Mouse (Mus musculus) CH12.LX (cell line): ENCODE measurements around the gene Cyth3. TPM values are rescaled to one million over a fixed set of nuclear protein-coding genes. Genes with fewer than 3 reads are reported as not detected.

Experiments used
- DNase-seq: peaks from one replicate; pipeline ENCODE4 v3.0.0-alpha.2; 2013; ENCODE audit errors: extremely low read depth
- H3K27ac ChIP-seq: 2 replicates; pipeline ENCODE4 v1.5.1; 2012; ENCODE audit warnings: low read depth, mild to moderate bottlenecking, control low read depth, moderate library complexity; ENCODE audit not compliant: insufficient read depth
- H3K27me3 ChIP-seq: replicated peaks from 2 replicates; pipeline ENCODE3; 2012; ENCODE audit warnings: inconsistent platforms
- H3K36me3 ChIP-seq, 2 experiments: replicated peaks in 1 of 2; 2 replicates each; pipeline versions ENCODE3 to v1.6.1; 2012; ENCODE audit warnings: inconsistent platforms in 1 of 2, low read length in 1 of 2, mild to moderate bottlenecking in 1 of 2, mixed read lengths in 1 of 2, moderate library complexity in 1 of 2; ENCODE audit not compliant: control insufficient read depth in 1 of 2, insufficient read depth in 1 of 2
- H3K4me1 ChIP-seq, 2 experiments: 2 replicates each; pipeline ENCODE4 v1.6.1; 2012; ENCODE audit warnings: inconsistent platforms in 1 of 2, moderate library complexity in 1 of 2; ENCODE audit not compliant: insufficient read depth in 2 of 2, control insufficient read depth in 1 of 2
- H3K4me2 ChIP-seq: 2 replicates; pipeline ENCODE4 v1.6.1; 2012; ENCODE audit warnings: low read depth, mild to moderate bottlenecking, control low read depth; ENCODE audit not compliant: poor library complexity, insufficient read depth, severe bottlenecking
- H3K4me3 ChIP-seq, 3 experiments: fragments of 150-350 bp in 1 of 3; sonication (generic) in 1 of 3; replicated peaks in 1 of 3; 2 replicates each; pipeline versions ENCODE3 to v1.5.1; 2011 to 2012; ENCODE audit warnings: low read depth in 2 of 3, low read length in 2 of 3, mild to moderate bottlenecking in 2 of 3, moderate library complexity in 2 of 3, control low read depth in 1 of 3, improper control_type of control experiment in 1 of 3, inconsistent platforms in 1 of 3, mixed read lengths in 1 of 3; ENCODE audit not compliant: poor library complexity in 1 of 3
- H3K79me2 ChIP-seq: replicated peaks from 2 replicates; pipeline ENCODE4 v1.6.1; 2012; ENCODE audit warnings: mild to moderate bottlenecking, moderate library complexity; ENCODE audit not compliant: control insufficient read depth, poor library complexity, insufficient read depth, severe bottlenecking; ENCODE audit errors: extremely low read depth
- H3K9ac ChIP-seq: 2 replicates; pipeline ENCODE4 v1.6.1; 2012; ENCODE audit warnings: low read depth, mild to moderate bottlenecking, control low read depth, moderate library complexity; ENCODE audit not compliant: insufficient read depth
- H3K9me3 ChIP-seq: replicated peaks from 2 replicates; pipeline ENCODE3; 2012; ENCODE audit warnings: low read length, inconsistent platforms, mixed read lengths
- BHLHE40 ChIP-seq: IDR thresholded peaks from 2 replicates; pipeline ENCODE4 v1.6.1; 2011; ENCODE audit warnings: mild to moderate bottlenecking, low read depth, low read length, improper control_type of control experiment
- CHD2 ChIP-seq: IDR thresholded peaks from 2 replicates; pipeline ENCODE4 v1.6.1; 2011; ENCODE audit warnings: low read length, improper control_type of control experiment
- CTCF ChIP-seq, 2 experiments: IDR thresholded peaks in 1 of 2; conservative IDR thresholded peaks in 1 of 2; 2 replicates each; pipeline ENCODE4 v1.5.1; 2011 to 2012; ENCODE audit warnings: low read depth in 2 of 2, low read length in 2 of 2, improper control_type of control experiment in 1 of 2, inconsistent platforms in 1 of 2, mild to moderate bottlenecking in 1 of 2, moderate library complexity in 1 of 2
- E2F4 ChIP-seq: IDR thresholded peaks from 2 replicates; pipeline ENCODE4 v1.6.1; 2011; ENCODE audit warnings: low read depth, low read length, improper control_type of control experiment; ENCODE audit not compliant: insufficient replicate concordance
- EP300 ChIP-seq: IDR thresholded peaks from 2 replicates; pipeline ENCODE4 v1.6.1; 2011; ENCODE audit warnings: low read length, improper control_type of control experiment
- ETS1 ChIP-seq: conservative IDR thresholded peaks from 2 replicates; pipeline ENCODE4 v1.6.1; 2012; ENCODE audit warnings: low read depth, mild to moderate bottlenecking, inconsistent platforms, low read length, improper control_type of control experiment, moderate library complexity
- GABPA ChIP-seq: IDR thresholded peaks from 2 replicates; pipeline ENCODE4 v1.6.1; 2012; ENCODE audit warnings: low read depth, low read length, improper control_type of control experiment, inconsistent platforms; ENCODE audit not compliant: insufficient replicate concordance
- HCFC1 ChIP-seq: IDR thresholded peaks from 2 replicates; pipeline ENCODE4 v1.6.1; 2012; ENCODE audit warnings: low read depth, mild to moderate bottlenecking, inconsistent platforms, low read length, improper control_type of control experiment
- JUND ChIP-seq: conservative IDR thresholded peaks from 2 replicates; pipeline ENCODE4 v1.6.1; 2011; ENCODE audit warnings: low read depth, low read length, improper control_type of control experiment
- KAT2A ChIP-seq: IDR thresholded peaks from 2 replicates; pipeline ENCODE4 v1.6.1; 2012; ENCODE audit warnings: low read length, improper control_type of control experiment, inconsistent platforms; ENCODE audit not compliant: insufficient replicate concordance
- MAFK ChIP-seq: IDR thresholded peaks from 2 replicates; pipeline ENCODE4 v1.6.1; 2011; ENCODE audit warnings: low read length, improper control_type of control experiment; ENCODE audit not compliant: insufficient replicate concordance
- MAX ChIP-seq: IDR thresholded peaks from 2 replicates; pipeline ENCODE4 v1.6.1; 2011; ENCODE audit warnings: low read length, improper control_type of control experiment
- MAZ ChIP-seq: IDR thresholded peaks from 2 replicates; pipeline ENCODE4 v1.6.1; 2012; ENCODE audit warnings: low read depth, mild to moderate bottlenecking, inconsistent platforms, low read length, improper control_type of control experiment, moderate library complexity
- MEF2A ChIP-seq: IDR thresholded peaks from 2 replicates; pipeline ENCODE4 v1.6.1; 2014; ENCODE audit warnings: low read depth, mild to moderate bottlenecking, inconsistent platforms, low read length, improper control_type of control experiment, borderline replicate concordance
- MXI1 ChIP-seq: IDR thresholded peaks from 2 replicates; pipeline ENCODE4 v1.6.1; 2011; ENCODE audit warnings: mild to moderate bottlenecking, low read depth, low read length, improper control_type of control experiment
- MYC ChIP-seq: IDR thresholded peaks from 2 replicates; pipeline ENCODE4 v1.6.1; 2011; ENCODE audit warnings: low read depth, mild to moderate bottlenecking, improper control_type of control experiment, low read length
- NELFE ChIP-seq: IDR thresholded peaks from 2 replicates; pipeline ENCODE4 v1.6.1; 2011; ENCODE audit warnings: low read depth, low read length, improper control_type of control experiment
- NRF1 ChIP-seq: IDR thresholded peaks from 2 replicates; pipeline ENCODE4 v1.6.1; 2014; ENCODE audit warnings: low read depth, mild to moderate bottlenecking, inconsistent platforms, low read length, improper control_type of control experiment, moderate library complexity
- PAX5 ChIP-seq: IDR thresholded peaks from 2 replicates; pipeline ENCODE4 v1.6.1; 2012; ENCODE audit warnings: low read length, inconsistent platforms, mixed read lengths
- POLR2A ChIP-seq: IDR thresholded peaks from 2 replicates; pipeline ENCODE4 v1.6.1; 2011; ENCODE audit warnings: low read depth, mild to moderate bottlenecking, improper control_type of control experiment, low read length
- POLR2AphosphoS2 ChIP-seq: IDR thresholded peaks from 2 replicates; pipeline ENCODE4 v1.6.1; 2011; ENCODE audit warnings: low read depth, low read length, improper control_type of control experiment
- RAD21 ChIP-seq: IDR thresholded peaks from 2 replicates; pipeline ENCODE4 v1.6.1; 2011; ENCODE audit warnings: low read depth, mild to moderate bottlenecking, low read length, improper control_type of control experiment, moderate library complexity
- RCOR1 ChIP-seq: conservative IDR thresholded peaks from 2 replicates; pipeline ENCODE4 v1.6.1; 2012; ENCODE audit warnings: low read depth, mild to moderate bottlenecking, inconsistent platforms, low read length, improper control_type of control experiment
- SMC3 ChIP-seq: IDR thresholded peaks from 2 replicates; pipeline ENCODE4 v1.6.1; 2011; ENCODE audit warnings: low read depth, low read length, improper control_type of control experiment
- TBP ChIP-seq: conservative IDR thresholded peaks from 2 replicates; pipeline ENCODE4 v1.6.1; 2011; ENCODE audit warnings: low read depth, low read length, improper control_type of control experiment
- TCF12 ChIP-seq: IDR thresholded peaks from 2 replicates; pipeline ENCODE4 v1.6.1; 2014; ENCODE audit warnings: low read depth, mild to moderate bottlenecking, inconsistent platforms, low read length, improper control_type of control experiment
- USF2 ChIP-seq: conservative IDR thresholded peaks from 2 replicates; pipeline ENCODE4 v1.6.1; 2011; ENCODE audit warnings: low read depth, low read length, improper control_type of control experiment
- ZC3H11A ChIP-seq: IDR thresholded peaks from 2 replicates; pipeline ENCODE4 v1.6.1; 2012; ENCODE audit warnings: low read depth, mild to moderate bottlenecking, inconsistent platforms, low read length, improper control_type of control experiment
- ZMIZ1 ChIP-seq: IDR thresholded peaks from 2 replicates; pipeline ENCODE4 v1.6.1; 2012; ENCODE audit warnings: low read depth, mild to moderate bottlenecking, inconsistent platforms, low read length, improper control_type of control experiment
- ZNF384 ChIP-seq: IDR thresholded peaks from 2 replicates; pipeline ENCODE4 v1.6.1; 2012; ENCODE audit warnings: low read depth, low read length, improper control_type of control experiment, inconsistent platforms
- dilution Hi-C: fragments of 300-500 bp; cut with MboI; formaldehyde crosslinking; loops from 2 replicates; pipeline ENCODE4 v1.14.3; 2020; ENCODE audit warnings: low sequenced_read_pairs; ENCODE audit not compliant: extremely low pct_unique_long_range_greater_than_20kb, extremely low pct_ligation_motif_present
- in situ Hi-C: fragments of 300-500 bp; cut with MboI; formaldehyde crosslinking; loops from 3 replicates; pipeline ENCODE4 v1.14.3; 2019; ENCODE audit warnings: low sequenced_read_pairs, low pct_ligation_motif_present, low pct_unique_long_range_greater_than_20kb, mixed read lengths
- polyA plus RNA-seq: library from polyadenylated mRNA; unstranded; fragments of >175 nt; gene quantifications from 2 replicates; pipeline ENCODE4 v1.2.1, GENCODE M21; 2012; ENCODE audit warnings: low read depth; ENCODE audit not compliant: insufficient read length
- total RNA-seq, 2 experiments: library from RNA; depleted of rRNA; stranded (reverse); fragments of 300-350 nt in 1 of 2; fragments of >200 nt in 1 of 2; gene quantifications; 2 replicates each; pipeline ENCODE4 v1.2.3; 2012 to 2014

Cyth3 gene
- total and polyA plus RNA-seq, 3 experiments = 3.3 to 5.4 (median 4.8) TPM

DNA sequence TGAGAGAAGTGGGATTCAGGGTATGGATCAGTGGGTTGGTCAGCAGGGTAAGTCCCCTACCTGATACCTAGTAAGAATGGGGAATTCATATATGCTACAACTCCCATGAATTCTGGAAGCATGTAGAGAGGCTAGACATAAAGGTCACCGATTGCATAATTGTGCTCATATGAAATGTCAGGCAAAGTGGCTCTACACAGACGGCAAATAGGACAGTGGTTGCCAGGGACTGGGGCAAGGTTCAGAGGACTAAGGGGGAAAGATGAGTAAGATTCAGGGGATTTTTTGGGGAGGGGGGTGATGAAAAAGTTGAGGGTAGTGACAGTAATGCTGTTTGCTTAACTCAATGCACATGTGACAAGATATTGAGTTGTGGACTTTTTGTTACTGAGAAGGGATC lies 41.3 kb upstream of the Cyth3 start:
- in situ Hi-C loops = no loop called here
- H3K9me3 ChIP-seq = peaks cover 5% of the 10 kb centered on the region
- H3K79me2 ChIP-seq = no peaks in the 10 kb centered on the region
- no peaks in the 10 kb centered on the region for H3K36me3 ChIP-seq
- no peak overlapping the region for H3K4me2 ChIP-seq
- no peak overlapping the region for H3K9ac ChIP-seq
- H3K27me3 ChIP-seq = no peaks in the 10 kb centered on the region
- dilution Hi-C loops = no loop called here
- no peak overlapping the region for H3K4me3 ChIP-seq
- H3K4me1 ChIP-seq = peaks cover 10 to 26% of the 10 kb centered on the region in 2 experiments
- H3K27ac ChIP-seq = no peak overlapping the region
- no peak for TF ChIP-seq ETS1
- no peak for TF ChIP-seq TBP
- TF ChIP-seq EP300 = no peak
- no peak for TF ChIP-seq MAZ
- TF ChIP-seq ZNF384 = no peak
- TF ChIP-seq CHD2 = no peak
- TF ChIP-seq MAFK = no peak
- TF ChIP-seq E2F4 = no peak
- no peak for TF ChIP-seq USF2
- no peak for TF ChIP-seq NRF1
- TF ChIP-seq MYC = no peak
- no peak for TF ChIP-seq MAX
- TF ChIP-seq MEF2A = no peak
- no peak for TF ChIP-seq NELFE
- no peak for TF ChIP-seq JUND
- TF ChIP-seq POLR2A = no peak
- no peak for TF ChIP-seq CTCF (conservative IDR thresholded peaks at IDR 0.05 in 1 of 2, IDR thresholded peaks at IDR 0.05 in 1 of 2; ENCODE audit: low read depth in 2 of 2, low read length in 2 of 2)
- no peak for TF ChIP-seq PAX5
- DNase-seq = no peak

DNA sequence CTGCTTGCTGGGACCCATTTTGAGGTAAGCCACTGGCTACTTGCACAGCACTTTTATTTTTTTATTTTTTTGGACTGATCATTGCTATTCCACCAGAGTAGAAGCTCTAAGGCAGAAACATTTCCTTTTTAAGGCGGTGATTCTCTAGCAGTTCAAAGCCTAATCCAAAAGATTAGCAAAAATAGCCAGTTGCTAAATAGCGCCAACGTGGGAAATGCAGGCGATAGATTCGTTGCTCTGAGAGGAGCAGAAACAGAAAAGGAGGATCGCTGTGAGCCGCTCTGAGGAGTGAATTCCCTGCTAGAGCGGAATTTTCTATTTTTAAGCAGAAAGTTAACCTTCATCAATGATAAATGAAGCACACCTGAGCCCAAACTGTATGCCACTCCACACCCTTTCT lies 40.4 kb upstream of the Cyth3 start:
- Histone ChIP-seq H3K9me3 (peaks cover 5% of the 10 kb centered on the region), H3K4me2 (no peak overlapping the region), H3K27me3 (no peaks in the 10 kb centered on the region), H3K36me3 (no peaks in the 10 kb centered on the region), H3K4me3 (no peak overlapping the region), H3K79me2 (no peaks in the 10 kb centered on the region), H3K27ac (no peak overlapping the region), H3K9ac (no peak overlapping the region), H3K4me1 (peaks cover 10 to 26% of the 10 kb centered on the region in 2 experiments)
- dilution Hi-C loops (no loop called here), in situ Hi-C loops (no loop called here)
- no peak for TF ChIP-seq MAZ
- no peak for TF ChIP-seq ZMIZ1
- TF ChIP-seq USF2 = no peak
- TF ChIP-seq KAT2A = no peak
- no peak for TF ChIP-seq SMC3
- no peak for TF ChIP-seq GABPA
- no peak for TF ChIP-seq RAD21
- no peak for TF ChIP-seq MXI1
- TF ChIP-seq TCF12 = no peak
- TF ChIP-seq POLR2AphosphoS2 = no peak
- no peak for TF ChIP-seq ZNF384
- no peak for TF ChIP-seq ZC3H11A
- no peak for TF ChIP-seq BHLHE40
- TF ChIP-seq RCOR1 = no peak
- TF ChIP-seq E2F4 = no peak
- TF ChIP-seq HCFC1 = no peak
- DNase-seq = no peak
